Mouse (Mus musculus) cerebellum, postnatal 36 days (tissue): Measurements from ENCODE around the gene Ttc29.

Experiments used
- DNase-seq, 2 experiments: peaks; one replicate each; pipeline ENCODE4 v3.0.0; 2021 to 2022; ENCODE audit warnings: mixed read lengths in 2 of 2

Ttc29 gene

GRCm38 (mm10) chr8:78426875-78427768 is 214.0 kb downstream of the Ttc29 start:
- DNase-seq: peak in 1 of 2 experiments; percentile 2

- DNase-seq: no peak
Measured at GRCm38 (mm10) chr8:78427769-78428130, 214.7 kb downstream of the Ttc29 start.

GRCm38 (mm10) chr8:78428148-78428547 is 215.1 kb downstream of the Ttc29 start:
- no peak for DNase-seq

GRCm38 (mm10) chr8:78431356-78431755 is 218.3 kb downstream of the Ttc29 start:
- DNase-seq: no peak

- DNase-seq: no peak
Measured at GRCm38 (mm10) chr8:78432451-78432850, 219.4 kb downstream of the Ttc29 start.

GRCm38 (mm10) chr8:78433318-78433717 is 220.2 kb downstream of the Ttc29 start:
- no peak for DNase-seq

- no peak for DNase-seq
Measured at GRCm38 (mm10) chr8:78434340-78434739, 221.2 kb downstream of the Ttc29 start.

DNA sequence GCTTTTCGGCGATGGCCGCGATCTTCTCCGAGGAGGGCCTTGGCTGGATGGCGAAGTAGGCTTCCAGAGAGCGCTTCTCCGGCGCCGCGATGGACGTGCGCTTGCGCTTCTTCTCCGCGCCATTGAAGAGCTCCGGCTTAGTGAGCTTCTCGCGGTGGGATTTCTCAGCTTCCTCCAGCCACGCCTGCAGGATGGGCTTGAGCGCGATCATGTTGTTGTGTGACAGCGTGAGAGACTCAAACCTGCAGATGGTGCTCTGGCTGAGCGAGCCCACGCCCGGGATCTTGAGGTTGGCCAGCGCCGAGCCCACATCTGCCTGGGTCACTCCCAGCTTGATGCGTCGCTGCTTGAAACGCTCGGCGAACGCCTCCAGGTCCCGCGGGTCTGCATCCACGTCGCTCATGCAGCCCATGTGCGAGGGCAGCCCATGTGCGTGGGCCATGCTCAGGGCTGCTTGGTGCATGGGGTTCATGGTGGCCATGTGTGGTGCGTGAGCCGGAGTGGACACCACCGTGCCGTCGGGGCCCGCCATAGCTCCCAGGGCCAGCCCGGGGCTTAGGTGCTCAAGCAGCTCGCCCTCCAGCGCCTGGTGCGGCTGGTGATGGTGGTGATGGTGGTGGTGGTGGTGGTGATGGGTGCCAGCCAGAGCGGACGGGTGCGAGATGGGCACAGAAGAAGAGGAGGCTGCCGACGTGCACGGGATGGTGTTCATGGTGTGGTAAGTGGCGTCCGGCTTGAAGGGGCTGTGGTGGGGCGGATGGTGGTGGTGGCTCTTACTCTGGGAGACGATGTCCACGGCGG is 221.9 kb downstream of the Ttc29 start:
- no peak for DNase-seq

GRCm38 (mm10) chr8:78435624-78435960 is 222.5 kb downstream of the Ttc29 start:
- DNase-seq: no peak

DNA sequence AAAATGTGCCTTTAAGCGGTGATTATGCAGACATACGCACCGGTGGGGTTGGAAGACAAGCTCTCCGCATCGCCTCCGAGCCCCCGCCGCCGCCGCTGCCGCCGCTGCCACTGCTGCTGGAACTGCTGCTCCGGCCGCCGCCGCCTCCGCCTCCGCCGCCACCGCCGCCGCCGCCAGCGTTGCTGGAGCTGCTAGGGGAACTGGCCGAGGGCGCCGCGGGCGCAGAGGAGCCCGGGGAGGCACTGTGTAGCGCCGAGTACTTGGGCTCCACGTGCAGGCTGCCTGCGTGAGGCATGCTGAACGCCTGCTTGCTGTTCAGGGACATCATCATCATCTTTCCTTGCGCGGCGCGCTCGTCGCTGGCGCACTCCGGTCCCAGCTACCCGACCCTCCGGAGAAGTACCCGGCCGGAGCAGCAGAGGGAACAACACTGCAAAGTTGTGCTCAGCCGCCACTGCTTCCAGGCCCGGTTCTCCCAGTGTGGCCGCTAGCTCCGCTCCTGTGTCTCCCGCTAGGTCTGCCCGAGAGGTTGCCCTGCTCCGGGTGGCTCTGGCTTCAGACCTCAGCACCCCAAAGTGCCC is 223.1 kb downstream of the Ttc29 start, which contains the start of gene Pou4f2:
TSS of gene Pou4f2 (minus strand) at position 575 of the 581 bp plus-strand sequence.
- DNase-seq: peak in 1 of 2 experiments; percentile 4

DNA sequence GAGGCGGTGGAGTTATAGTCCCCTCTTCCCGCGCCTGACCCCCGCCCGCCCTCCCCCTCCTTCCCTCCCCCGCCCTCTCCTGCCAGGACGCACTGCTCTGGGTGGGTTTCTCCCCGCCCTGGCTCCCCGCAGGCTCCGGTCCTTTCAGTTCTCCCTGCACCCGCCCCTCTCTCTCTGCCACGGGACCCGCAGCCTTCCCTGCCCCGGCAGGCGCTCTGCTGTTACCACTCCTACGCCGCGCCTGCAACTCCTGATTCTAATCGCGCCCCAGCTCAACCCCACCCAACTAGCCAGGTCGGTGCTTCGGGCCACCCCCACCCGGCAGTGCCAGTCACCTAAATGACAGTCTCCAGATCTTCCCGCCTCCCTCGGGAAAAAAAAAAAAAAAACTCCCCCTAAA is 223.6 kb downstream of the Ttc29 start:
- DNase-seq: no peak

DNA sequence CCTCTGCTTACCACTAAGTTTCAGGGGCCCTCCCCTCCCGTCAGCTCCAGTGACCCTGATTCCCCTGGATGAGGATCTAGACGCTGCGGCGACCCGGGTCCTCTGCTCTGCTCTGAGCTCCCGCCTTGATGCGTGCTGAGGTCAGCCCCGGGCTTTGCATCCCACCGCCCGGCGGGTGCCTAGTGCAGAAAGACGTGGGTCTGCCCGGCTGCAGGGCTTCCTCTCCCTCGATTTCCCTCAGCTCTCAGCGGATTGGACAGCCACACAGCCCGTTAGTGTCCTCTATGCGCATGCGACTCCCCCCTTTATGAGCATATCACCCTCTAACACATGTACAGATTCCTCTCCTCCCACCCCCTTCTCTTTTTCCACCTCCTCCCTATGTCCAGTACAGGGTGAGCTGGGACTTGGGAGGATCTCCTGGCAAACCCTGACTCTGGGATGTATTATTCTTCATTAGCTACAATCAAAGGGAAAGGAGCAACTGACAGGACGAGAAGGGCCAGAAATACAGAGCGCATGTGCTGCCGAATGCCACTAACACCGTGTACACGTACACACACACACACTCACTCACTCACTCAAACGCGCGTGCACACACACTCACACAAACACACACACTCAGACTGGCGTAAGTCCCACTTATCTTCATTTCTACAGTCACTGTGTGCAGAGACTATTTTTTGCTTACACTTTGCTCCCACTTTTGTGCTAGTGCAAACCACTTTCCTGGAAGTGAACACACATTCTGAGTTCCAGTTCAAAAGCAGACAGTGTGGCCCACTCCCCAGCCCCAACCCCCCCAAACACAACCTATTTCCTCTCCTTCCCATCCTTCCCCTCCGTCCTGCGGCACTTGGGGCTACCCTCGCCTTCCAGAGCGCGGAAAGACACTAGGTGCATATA is 224.3 kb downstream of the Ttc29 start:
- DNase-seq: no peak

GRCm38 (mm10) chr8:78438121-78438520 is 225.0 kb downstream of the Ttc29 start:
- no peak for DNase-seq

DNA sequence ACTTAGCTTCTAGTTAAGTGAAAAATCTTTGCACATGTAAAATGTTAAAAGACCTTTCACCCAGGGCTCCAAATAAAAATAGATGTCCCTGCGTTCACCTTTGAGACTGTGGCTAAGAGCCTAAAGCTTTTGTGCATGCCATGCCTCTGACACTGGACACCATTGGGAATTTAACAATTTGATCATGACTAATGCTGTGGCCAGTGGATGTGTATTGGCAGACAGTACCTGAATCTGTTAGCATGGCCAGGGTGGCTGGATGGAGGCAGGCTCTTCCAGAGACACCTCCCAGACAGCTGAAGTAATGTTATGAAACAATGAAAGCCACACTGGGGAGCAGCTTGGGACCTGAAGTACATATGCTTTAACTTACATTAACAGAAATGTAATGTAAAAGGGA is 229.7 kb downstream of the Ttc29 start:
- DNase-seq: no peak
